Mouse (Mus musculus) adrenal gland, postnatal 14 days (tissue): ENCODE results near the gene St6galnac6. TPM values are rescaled to one million over a fixed set of nuclear protein-coding genes. Genes with fewer than 3 reads are reported as not detected.
A peak's percentile ranks its signal among the peaks of the same experiment; 100 is the strongest.

ENCODE experiments used
- DNase-seq: peaks from one replicate; pipeline ENCODE4 v3.0.0; 2021; ENCODE audit warnings: mixed read lengths
- total RNA-seq: library from RNA; stranded (reverse); gene quantifications from 2 replicates; pipeline ENCODE4 v1.2.3, GENCODE M21; 2021

Gene St6galnac6
- total RNA-seq, 1 experiment from 2014 or later, result 56.5 TPM

GRCm38 (mm10) chr2:32617109-32617508 lies 17.6 kb downstream of the St6galnac6 start:
- DNase-seq, result no peak

GRCm38 (mm10) chr2:32617601-32618000 lies 18.1 kb downstream of the St6galnac6 start:
- no peak for DNase-seq

GRCm38 (mm10) chr2:32618051-32618450 lies 18.5 kb downstream of the St6galnac6 start:
- DNase-seq, result no peak

GRCm38 (mm10) chr2:32620682-32621516 lies 21.4 kb downstream of the St6galnac6 start:
- DNase-seq, result peak; percentile 85

- no peak for DNase-seq
Measured at GRCm38 (mm10) chr2:32621517-32621859, 22.0 kb downstream of the St6galnac6 start, which contains the start of gene Ak1. Gene Ak1, plus strand, starts transcription at chr2:32621758.

- no peak for DNase-seq
Measured at GRCm38 (mm10) chr2:32624111-32624748, 24.7 kb downstream of the St6galnac6 start.

- DNase-seq, result peak; percentile 89
Measured at GRCm38 (mm10) chr2:32625212-32625872, 25.8 kb downstream of the St6galnac6 start.

GRCm38 (mm10) chr2:32625873-32626694 lies 26.6 kb downstream of the St6galnac6 start:
- peak; percentile 89 for DNase-seq

- no peak for DNase-seq
Measured at GRCm38 (mm10) chr2:32627266-32628043, 27.9 kb downstream of the St6galnac6 start.

GRCm38 (mm10) chr2:32628044-32628550 lies 28.6 kb downstream of the St6galnac6 start:
- DNase-seq, result peak; percentile 48

- DNase-seq, result peak; percentile 83
Measured at GRCm38 (mm10) chr2:32628729-32629128, 29.2 kb downstream of the St6galnac6 start.

GRCm38 (mm10) chr2:32629276-32629976 lies 29.9 kb downstream of the St6galnac6 start:
- peak; percentile 89 for DNase-seq

GRCm38 (mm10) chr2:32630036-32630435 lies 30.5 kb downstream of the St6galnac6 start:
- no peak for DNase-seq

GRCm38 (mm10) chr2:32631046-32631445 lies 31.5 kb downstream of the St6galnac6 start:
- DNase-seq, result no peak

- peak; percentile 91 for DNase-seq
Measured at GRCm38 (mm10) chr2:32631737-32632394, 32.4 kb downstream of the St6galnac6 start.

- DNase-seq, result peak; percentile 57
Measured at GRCm38 (mm10) chr2:32633660-32634059, 34.2 kb downstream of the St6galnac6 start.

- no peak for DNase-seq
Measured at GRCm38 (mm10) chr2:32634277-32635105, 35.0 kb downstream of the St6galnac6 start.

- no peak for DNase-seq
Measured at GRCm38 (mm10) chr2:32636617-32637016, 37.1 kb downstream of the St6galnac6 start.

GRCm38 (mm10) chr2:32637778-32638281 lies 38.3 kb downstream of the St6galnac6 start:
- peak; percentile 79 for DNase-seq
